Mouse (Mus musculus): ENCODE results near the gene Crip1.

DNA sequence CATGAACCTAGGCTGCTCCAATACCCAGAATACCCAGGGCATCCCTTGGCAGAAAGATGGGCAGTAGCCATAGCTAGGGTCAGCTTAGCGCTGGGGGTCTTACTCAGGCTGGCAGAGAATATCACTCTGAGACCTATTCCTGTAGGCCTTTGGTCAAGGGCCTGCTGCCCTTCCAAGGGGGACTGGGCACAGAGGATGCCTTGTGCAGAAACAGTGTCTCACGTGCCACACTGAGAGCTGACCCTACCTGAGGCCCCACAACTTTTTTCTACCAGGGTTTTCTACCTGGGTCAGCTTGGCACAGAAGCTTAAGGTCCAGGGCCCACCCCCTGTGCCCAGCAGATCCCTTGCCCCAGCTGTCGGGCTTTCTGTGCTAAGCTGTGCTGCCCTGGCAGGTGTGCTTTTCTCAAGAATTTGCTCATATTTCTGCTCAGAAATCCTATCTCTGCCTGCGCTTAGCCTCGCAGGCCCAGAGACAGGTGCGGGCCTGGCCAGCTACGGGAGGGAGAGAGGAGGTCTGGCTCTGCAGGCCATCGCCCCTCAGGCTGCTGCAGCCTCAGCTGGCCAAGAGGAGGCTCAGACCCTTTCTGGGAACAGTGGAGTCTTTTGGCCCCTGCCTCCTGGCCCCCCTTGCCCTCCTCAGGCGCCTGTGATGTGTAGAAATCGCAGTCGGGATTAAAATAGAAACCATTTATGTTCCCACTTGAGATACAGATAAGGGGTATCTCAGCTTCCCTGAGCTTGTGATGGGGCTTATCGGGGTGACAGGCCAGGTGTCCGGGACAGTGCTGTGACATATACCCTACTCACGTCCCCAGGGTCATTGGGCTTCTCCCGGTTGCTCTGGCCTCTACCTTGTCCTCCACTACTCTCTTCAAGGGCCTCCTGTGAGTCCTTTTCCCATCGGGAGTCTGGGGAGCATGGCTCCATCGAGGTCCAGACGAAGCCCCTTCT is 8.6 kb upstream of the Crip1 start:
- TF ChIP-seq MAX (IDR thresholded peaks at IDR 0.05) (no peak), CTCF (IDR thresholded peaks at IDR 0.05; ENCODE audit: control insufficient read depth, insufficient read depth, insufficient read length) (no peak), MYOG (IDR thresholded peaks at IDR 0.05; ENCODE audit: control insufficient read depth, extremely low read depth, insufficient read length) (no peak), USF1 (IDR thresholded peaks at IDR 0.05; ENCODE audit: low read depth) (no peak)
